Mouse (Mus musculus): ENCODE data around the gene Psmf1.

Gene Psmf1

DNA sequence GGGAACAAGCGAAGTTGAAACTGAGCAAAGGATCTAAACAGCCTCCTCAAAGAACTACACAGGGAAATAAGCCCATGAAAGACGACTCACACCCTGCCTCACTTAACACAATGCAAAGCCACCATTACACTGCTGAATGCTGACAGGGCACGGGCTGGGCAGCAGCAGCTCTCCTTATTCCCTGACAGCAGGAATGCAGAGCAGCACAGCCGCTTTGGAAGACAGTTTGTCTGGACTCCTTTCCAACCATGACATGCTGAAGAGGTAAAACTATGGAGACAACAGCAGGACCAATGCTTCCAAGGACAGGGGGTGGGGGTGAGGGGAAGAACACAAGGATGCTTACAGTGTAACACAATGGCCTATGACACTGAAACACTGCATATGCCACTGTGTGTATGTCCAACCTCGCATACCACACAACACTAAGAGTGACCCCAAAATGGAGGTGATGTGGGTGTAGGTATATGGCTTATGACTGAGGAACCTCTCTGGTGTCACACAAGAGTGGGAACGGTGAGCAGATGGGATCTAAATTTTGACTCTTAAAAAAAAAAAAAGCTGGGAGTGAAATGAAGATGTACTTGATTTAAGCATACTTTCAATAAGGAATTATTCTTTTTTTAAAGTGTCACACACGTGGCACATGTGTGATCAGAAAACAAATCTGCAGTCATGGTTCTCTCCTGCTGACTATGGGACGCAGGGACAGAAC, 10.7 kb downstream of the Psmf1 start:
- no peak for DNase-seq

DNA sequence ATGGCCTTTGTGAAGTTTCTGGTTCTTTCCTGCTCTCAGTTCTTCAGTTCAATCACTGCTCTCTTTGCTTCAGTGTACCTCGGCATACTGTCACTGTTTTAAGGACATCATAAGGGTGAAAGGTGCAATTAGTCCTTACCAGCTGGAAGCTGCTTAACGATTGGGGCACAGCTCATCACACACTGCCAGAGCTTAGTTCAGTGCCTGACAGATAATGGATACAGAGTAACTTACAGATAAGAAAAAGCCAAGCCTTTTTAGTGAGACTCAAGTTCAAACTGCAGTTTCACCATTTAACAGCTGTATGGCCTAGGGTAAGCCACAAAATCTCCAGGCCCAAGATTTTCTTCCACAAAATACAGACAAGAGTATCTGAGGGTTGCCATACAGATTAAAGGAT, 19.9 kb downstream of the Psmf1 start:
- DNase-seq: no peak

DNA sequence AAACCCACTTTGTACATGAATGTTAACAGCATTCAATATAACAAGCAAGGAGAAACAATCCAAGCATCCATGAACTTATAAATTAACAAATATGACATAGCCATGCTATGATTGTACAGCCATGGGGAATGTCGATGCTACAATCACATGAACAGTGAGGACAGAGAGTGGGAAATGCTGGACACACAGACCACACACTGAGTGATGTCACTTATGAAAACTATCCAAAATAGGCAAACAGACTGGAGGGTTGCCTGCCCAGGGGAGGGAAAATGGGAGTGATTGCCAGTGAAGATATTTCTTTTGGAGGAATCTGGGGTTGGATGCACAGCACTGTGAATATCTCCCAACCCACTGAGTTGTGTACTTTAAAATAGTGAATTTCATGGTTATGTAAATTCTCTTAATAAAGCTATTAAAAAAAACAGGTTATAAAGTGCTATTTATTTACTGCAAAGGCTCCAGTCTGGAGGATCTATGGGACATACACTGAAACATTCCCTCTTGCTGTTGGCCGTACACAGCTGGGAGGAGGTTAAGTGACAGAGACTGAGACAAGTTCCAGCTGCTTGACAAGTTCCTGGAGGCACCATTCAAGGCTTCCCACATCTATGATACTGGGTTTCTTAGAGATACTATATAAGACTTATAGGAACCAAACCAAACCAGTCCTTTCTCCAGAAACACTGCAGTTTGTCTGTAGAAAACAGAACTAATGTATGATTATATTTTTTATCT, 27.5 kb downstream of the Psmf1 start:
- DNase-seq: no peak

DNA sequence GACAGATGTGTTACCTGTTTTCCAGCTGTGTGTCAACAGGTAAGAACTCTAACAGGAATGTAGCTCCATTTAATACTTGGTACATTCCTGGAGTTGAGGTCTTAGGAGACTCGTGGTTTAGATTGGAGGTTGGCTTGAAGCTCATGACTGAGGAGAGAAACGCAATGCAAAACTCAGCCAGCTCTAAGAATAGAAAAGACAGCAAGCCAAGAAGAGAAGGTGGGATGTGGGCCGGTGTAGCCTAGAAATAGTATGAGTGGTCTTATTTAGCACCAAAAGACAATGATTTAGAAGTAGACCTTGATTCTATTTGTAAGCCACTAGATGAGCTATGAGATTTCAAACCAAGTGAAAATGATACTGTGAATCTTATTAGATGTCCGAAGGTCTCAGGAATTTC, 28.5 kb downstream of the Psmf1 start:
- DNase-seq: no peak

DNA sequence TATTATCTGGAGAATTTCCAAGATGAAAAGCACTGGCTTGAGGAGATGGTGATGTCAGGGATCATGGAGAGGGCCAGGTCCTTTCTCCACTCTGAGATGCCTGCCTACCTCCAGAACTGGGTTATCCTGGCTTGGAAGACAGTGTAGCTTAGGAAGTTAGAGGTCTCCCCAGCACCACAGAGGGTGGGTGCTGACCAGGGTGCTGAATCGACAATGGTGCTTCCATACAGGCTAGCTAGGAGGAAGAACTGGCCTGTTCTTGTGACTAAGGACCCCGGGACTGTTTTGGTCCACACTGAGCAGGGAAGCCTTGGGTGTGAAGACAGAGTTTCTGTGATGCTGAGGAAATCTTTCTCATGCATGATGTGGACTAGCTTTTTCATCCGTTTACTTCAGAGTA, 31.3 kb downstream of the Psmf1 start:
- DNase-seq: no peak

DNA sequence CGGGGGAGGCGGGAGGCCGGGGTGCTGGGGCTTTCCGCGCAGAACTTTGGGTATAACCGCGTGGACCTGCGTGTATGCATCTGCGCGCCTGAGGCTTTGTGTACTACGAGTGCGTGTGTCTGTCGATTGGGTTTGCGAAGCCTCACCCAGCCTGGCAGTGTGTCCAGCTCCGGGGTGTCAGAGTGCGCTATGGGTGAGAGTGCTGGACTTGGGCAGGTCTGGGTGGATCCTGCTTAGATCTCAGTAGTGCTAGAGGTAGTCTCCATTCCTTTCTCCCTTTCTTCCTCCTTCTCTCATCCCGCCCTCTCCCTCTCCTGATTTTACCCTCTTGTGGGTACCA, 41.2 kb downstream of the Psmf1 start:
- no peak for DNase-seq

DNA sequence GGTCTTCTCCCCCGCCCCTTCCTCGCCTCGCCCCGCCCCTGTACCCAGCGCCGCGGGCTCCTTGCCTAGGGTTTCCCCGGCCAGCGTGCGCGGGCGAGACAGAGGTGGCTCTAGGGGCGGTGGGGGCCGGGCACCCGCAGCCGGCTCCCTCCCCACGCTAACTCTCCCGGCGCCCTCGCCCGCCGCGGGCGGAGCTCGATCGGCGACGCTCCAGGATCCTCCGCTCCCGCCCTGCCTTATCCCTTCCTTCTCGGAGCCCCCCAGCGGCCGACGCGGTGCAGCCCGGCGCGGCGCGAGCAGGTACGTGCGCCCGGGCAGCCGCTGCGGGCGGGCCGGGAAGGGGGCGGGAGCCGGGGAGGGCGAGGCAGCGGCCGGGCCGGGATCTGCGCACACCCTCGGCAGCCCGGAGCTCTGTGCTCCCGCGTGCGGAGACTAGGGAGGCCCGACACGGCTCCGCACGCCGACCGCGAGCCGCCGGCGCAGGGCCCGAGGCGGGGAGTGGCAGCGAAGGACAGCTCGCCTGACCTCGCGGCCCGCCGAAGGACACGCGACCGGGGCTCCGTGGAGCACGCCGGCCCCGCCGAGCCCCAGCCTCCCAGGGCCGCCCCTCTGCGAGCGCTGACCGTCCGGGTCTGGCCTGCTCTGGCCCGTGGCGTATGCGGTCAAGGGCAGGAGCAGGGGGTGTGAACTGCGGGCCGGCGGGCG, 41.7 kb downstream of the Psmf1 start:
- peak; percentile 64 to 71 for DNase-seq

DNA sequence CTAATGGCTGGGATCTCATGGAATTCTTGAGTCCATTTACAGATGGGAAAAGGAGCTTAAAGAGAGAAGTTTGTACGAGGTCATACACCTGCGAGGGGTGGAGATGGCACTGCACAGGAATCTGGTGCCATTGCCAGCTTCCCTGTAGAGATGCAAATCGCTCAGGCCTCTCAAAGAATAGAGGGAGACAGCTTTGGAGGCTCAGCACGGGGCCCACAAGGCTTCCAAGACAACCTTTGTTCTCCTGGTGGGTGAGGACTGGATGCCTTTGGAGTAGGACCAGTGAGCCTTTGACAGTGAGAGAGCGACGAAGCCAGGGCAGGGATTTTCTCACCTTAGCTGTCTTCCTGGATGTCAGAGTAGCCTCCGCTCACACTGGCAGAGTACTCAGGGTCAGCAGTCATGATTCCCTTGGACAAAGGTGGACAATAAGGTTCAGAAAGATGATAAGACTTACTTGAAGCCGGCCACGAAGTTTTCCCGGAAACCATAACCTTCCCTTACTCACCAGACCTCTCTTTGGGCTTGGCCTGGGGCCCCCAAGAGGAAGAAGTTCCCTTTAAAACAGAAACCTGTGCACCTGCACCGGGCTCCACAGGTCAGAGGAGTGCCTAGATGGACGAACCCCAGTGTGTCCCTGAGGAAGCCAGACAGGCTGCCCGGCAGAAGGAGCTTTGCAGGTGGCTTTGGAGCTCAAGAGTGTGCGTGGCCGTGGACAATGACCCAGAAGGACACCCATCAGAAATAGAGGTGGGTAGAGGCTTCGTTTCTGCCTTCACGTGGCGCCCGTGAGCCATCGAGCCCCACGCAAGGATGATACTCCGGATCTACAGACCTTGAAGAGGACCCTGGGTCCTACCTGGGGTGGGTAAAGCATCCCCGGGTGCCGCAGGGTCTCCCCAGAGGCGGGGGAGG, 42.5 kb downstream of the Psmf1 start, which contains the start of gene Tmem74b:
Gene Tmem74b, plus strand, starts transcription at position 778 of the 915 bp plus-strand sequence.
- DNase-seq: peak in 1 of 2 experiments; percentile 35

DNA sequence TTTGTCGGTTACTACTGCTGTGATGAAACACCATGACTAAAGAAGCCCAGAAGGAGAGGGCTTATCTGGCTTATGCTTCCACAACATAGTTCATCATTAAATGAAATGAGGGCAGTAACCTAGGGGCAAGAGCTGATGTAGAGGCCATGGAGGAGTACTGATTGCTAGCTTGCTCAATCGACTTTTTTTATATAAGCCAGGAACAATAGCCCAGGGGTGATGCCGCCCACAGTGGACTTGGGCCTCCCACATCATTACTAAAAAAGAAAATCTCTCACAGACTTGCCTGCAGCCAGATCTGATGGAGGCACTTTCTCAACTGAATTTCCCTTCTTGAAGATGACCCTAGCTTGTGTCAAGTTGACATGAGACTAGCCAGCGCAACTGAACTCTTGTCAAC, 61.0 kb downstream of the Psmf1 start:
- DNase-seq: no peak

DNA sequence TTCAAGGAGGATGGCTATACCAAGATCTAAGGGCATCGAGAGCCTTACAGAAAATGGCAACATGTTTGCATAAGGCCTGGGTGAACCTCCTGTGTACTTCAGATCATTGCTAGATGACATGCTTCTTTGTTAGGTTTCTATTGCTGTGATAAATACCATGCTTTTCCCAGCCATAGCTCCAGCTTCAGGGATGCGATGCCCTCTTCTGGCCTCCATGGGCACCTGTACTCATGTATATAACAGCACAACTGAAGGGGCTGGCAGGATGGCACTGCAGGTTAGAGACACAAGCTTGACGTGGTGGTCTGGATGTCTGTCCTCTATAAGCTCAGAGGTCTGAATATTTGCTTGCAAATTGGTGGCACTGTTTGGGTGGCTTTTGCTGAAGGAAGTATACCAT, 61.6 kb downstream of the Psmf1 start:
- peak; percentile 37 to 42 for DNase-seq

DNA sequence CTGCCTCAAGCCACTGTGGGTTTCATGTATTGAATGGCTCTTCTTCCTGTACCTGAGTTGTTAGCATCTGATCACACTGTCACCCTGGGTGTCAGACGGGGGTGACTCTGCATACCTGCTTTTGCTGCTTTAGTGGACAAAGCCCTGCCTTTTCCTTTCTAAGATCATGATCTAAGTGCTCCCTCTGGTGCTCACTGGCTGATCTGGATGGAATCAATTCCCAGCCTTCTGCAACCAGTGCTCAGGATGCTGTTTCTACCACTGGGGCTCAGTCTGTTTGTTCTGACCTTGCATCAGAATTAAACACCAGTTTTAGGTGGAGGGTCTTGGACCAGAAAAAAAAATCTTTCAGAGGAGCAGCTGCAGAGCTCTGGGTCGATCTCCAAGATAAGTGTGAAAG, 67.8 kb downstream of the Psmf1 start:
- DNase-seq: peak; percentile 26 to 33

DNA sequence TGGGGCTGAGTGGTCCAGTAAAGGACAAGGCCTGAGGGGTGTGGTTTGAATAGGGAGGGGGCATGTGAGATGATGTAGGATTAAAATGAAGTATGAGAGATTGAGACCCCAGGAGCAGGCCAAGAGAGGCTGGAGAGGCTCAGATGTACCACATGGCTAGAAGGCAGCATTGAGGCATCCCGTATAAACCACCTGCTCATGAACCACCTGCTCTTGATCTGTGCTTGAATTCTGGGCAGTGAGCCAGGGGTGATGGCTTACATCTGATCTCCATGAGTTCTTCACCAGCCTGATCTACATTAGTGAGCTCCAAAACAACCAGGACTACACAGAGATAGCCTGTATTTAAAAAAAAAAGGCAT, 73.0 kb downstream of the Psmf1 start:
- peak in 1 of 2 experiments; percentile 14 for DNase-seq

DNA sequence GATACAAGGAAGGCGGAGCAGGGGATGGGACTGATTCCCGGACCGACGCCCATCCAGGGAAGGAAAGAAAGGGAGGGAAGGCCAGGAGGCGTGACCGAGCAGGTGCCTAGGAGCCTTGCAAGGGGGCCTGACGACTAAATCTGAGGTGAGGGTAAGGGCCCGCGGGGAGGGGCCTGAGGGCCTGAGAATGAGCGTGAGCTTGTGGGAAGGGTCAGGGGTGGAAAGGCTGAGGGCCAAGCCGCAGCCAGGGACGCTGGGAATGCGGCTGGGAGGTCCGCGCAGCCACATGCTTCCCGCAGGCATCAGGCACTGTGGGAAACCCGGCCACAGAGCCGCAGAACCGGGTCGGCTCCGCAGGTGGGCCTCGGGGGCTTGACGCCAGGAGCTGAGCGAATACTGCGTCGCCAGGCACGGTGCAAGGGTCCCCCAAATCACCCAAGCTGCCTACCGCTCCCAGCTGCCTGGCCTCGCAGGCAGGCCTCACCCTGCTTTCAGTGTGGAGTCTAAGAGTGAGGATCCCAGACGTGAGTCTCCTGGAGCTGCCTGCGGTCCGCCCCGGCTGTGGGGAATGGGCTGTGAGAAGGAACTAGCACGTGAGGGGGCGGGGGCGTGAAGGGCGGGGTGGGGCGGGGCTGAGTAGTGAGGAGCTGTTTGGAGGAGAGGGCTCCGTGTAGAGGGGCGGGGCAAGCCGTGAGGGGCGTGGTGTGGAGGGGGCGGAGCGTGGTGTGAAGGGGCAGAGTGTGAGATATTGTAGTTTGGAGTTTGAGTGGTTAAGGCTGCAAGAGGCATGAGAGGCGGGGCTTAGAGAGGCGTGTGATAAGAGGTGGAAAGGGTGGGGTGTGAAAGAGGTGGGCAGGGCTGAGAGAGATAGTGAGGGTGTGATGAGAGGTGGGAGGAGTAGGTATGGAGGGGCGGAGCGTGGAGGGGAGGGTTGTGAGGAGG, 73.7 kb downstream of the Psmf1 start:
- DNase-seq: peak in 1 of 2 experiments; percentile 11

DNA sequence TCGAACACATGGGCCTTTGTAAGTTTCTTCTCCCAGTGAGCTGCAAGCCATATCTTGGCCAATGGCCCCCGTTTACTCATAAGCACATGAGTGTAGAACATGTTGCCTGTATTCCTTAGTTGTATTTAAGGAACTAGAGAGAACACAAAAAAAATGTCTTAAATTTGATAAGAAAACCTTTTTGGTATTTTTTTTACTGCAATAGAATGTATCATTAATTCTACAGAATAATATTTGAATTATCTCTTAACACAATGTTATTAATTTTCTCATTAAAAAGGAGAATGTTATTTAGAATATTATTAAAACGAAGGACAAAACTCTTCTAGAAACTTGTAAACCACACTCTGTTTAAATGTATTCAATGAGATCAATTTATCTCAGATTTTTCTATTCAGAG, 75.6 kb downstream of the Psmf1 start, which contains the start of gene Rad21l:
Gene Rad21l, minus strand, starts transcription at position 101 of the 400 bp plus-strand sequence.
- no peak for DNase-seq

All from cerebellum, adult 18-20 months (tissue).